Mouse (Mus musculus) neutrophil, adult 59 days (primary cell): ENCODE results near the gene Gm14295. TPM values are rescaled to one million over a fixed set of nuclear protein-coding genes. Genes with fewer than 3 reads are reported as not detected.

Source experiments
- total RNA-seq, 2 experiments: library from RNA; stranded (reverse); gene quantifications; 1 replicate in 1 of 2; 2 replicates in 1 of 2; pipeline ENCODE4 v1.2.4; 2023

Gene Gm14295
- under 1 TPM; 0.22 to 0.62 TPM for total RNA-seq

DNA sequence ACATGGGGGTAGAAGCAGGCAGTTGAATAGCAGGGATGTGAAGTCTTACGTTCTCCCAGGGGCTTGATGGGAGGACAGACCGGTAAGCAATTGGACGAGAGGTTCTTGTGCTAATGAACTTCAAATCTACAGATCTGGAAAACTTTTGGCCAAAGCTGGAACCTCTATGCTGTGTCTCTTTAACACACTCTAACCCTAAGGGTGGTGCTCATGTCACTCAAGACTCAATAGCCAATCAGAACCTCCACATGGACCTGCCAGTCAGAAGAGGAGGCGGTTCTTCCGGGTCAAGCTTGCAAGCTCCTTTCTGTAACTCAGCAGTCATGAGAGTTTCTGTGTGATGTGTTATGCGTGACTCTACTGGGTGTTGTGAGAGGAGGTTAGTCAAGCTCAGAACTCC is at the start of gene Gm14295:
Gene Gm14295 (plus strand): TSS at position 301 of the 400 bp plus-strand sequence.

GRCm38 (mm10) chr2:176830840-176831239 is 32.4 kb downstream of the Gm14295 start, which contains the start of gene Gm14408:
Gm14408 (plus strand) TSS chr2:176831140.

Other genes with a start within 250 kb of the Gm14295 start
- gene Gm14308, start 162.3 kb upstream of the Gm14295 start, total RNA-seq, result under 1 TPM in 1 of 2 experiments, not detected in 1; 0.40 TPM
- 1 to 10 TPM; 1.2 to 1.8 TPM for gene Zfp973, start 128.1 kb upstream of the Gm14295 start, total RNA-seq
- under 1 TPM; 0.57 to 0.64 TPM for gene Gm14305, start 90.3 kb upstream of the Gm14295 start, total RNA-seq
- not detected for gene Gm14408, start 32.5 kb downstream of the Gm14295 start, total RNA-seq
- gene Gm14296, start 129.2 kb downstream of the Gm14295 start, total RNA-seq, result under 1 TPM; 0.27 to 0.35 TPM
- 1 to 10 TPM; 1.5 to 2.9 TPM for gene Gm14419, start 202.3 kb downstream of the Gm14295 start, total RNA-seq